Mouse (Mus musculus) embryonic facial prominence, embryonic 14.5 days (tissue): ENCODE measurements around the gene Prkn. TPM values are rescaled to one million over a fixed set of nuclear protein-coding genes. Genes with fewer than 3 reads are reported as not detected.

Experiments used
- ATAC-seq: fragments of 200-750 bp; cut with Nextera tagmentation; 2 replicates; pipeline ENCODE4 v1.8.0; 2017; ENCODE audit warnings: low read depth, moderate number of reproducible peaks, moderate TSS enrichment
- DNase-seq: peaks from one replicate; pipeline ENCODE4 v3.0.0-alpha.2; 2015; ENCODE audit warnings: low spot score
- H3K27ac ChIP-seq: fragments of 300-500 bp; sonication (generic); replicated peaks from 2 replicates; pipeline ENCODE4 v1.5.1; 2014; ENCODE audit warnings: low read depth, mild to moderate bottlenecking, low read length, moderate library complexity
- H3K27me3 ChIP-seq: fragments of 300-500 bp; sonication (generic); replicated peaks from 2 replicates; pipeline ENCODE4 v1.6.1; 2014; ENCODE audit warnings: low read length; ENCODE audit not compliant: control insufficient read depth, insufficient read depth
- H3K36me3 ChIP-seq: fragments of 300-500 bp; sonication (generic); 2 replicates; pipeline ENCODE4 v1.6.1; 2014; ENCODE audit warnings: low read length, mixed read lengths; ENCODE audit not compliant: control insufficient read depth, insufficient read depth
- H3K4me1 ChIP-seq: fragments of 300-500 bp; sonication (generic); 2 replicates; pipeline ENCODE4 v1.6.1; 2014; ENCODE audit warnings: antibody characterized with exemption, low read length; ENCODE audit not compliant: control insufficient read depth, insufficient read depth
- H3K4me2 ChIP-seq: fragments of 300-500 bp; sonication (generic); 2 replicates; pipeline ENCODE4 v1.6.1; 2014; ENCODE audit warnings: low read depth, mild to moderate bottlenecking, low read length, moderate library complexity, mixed read lengths
- H3K4me3 ChIP-seq: fragments of 300-500 bp; sonication (generic); 2 replicates; pipeline ENCODE4 v1.5.1; 2014; ENCODE audit warnings: low read depth, mild to moderate bottlenecking, low read length
- H3K9ac ChIP-seq: fragments of 300-500 bp; sonication (generic); 2 replicates; pipeline ENCODE4 v1.6.1; 2014; ENCODE audit warnings: low read depth, mild to moderate bottlenecking, low read length, moderate library complexity, mixed read lengths
- H3K9me3 ChIP-seq: fragments of 300-500 bp; sonication (generic); 2 replicates; pipeline ENCODE4 v1.6.1; 2016; ENCODE audit warnings: low read length; ENCODE audit not compliant: control insufficient read depth
- WGBS: fragments of 180-500 bp; shearing (Covaris S2); extraction: QIAGEN DNeasy Blood & Tissue Kit; methylation state at CpG from one replicate; pipeline ENCODE4 v1.1.7; 2014; 5-methylcytosine and 5-hydroxymethylcytosine counted together
- polyA plus RNA-seq: library from polyadenylated mRNA; unstranded; fragments of >200 nt; fragmentation: Nextera tagmentation; extraction: Ambion mirVana; gene quantifications from 2 replicates; pipeline ENCODE4 v1.2.1, GENCODE M21; 2014

Gene Prkn
- polyA plus RNA-seq, 1 experiment from 2014 or later: 2.9 TPM

DNA sequence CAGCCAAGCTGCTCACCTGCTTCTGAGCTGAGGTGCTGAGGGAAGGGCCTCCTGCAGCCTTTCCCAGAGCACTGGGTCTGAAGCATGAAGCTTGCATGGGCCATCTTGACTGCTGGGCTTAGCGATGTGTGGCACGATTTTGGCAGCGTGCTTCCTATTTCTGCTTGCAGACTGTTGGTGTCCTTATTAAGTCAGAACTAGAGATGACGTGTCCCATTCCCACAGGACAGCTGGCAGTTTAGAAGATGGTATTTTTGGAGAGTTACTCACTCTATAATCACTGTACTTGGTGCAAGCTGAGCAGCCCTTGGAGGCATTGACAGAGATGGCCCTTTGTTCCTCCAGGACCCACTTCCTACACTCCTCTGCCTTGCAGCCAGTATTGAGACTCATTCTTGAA, 545.1 kb downstream of the Prkn start:
- DNase-seq: no peak
- no peaks in the 10 kb centered on the region for H3K36me3 ChIP-seq
- H3K4me3 ChIP-seq: no peak overlapping the region
- no peak overlapping the region for H3K27ac ChIP-seq
- no peak overlapping the region for H3K4me2 ChIP-seq
- H3K4me1 ChIP-seq: no peaks in the 10 kb centered on the region
- H3K9me3 ChIP-seq: no peaks in the 10 kb centered on the region
- H3K9ac ChIP-seq: no peak overlapping the region
- H3K27me3 ChIP-seq: no peaks in the 10 kb centered on the region
- WGBS: 90% methylated on average over 4 of the region's 4 CpGs
- no peak for ATAC-seq

DNA sequence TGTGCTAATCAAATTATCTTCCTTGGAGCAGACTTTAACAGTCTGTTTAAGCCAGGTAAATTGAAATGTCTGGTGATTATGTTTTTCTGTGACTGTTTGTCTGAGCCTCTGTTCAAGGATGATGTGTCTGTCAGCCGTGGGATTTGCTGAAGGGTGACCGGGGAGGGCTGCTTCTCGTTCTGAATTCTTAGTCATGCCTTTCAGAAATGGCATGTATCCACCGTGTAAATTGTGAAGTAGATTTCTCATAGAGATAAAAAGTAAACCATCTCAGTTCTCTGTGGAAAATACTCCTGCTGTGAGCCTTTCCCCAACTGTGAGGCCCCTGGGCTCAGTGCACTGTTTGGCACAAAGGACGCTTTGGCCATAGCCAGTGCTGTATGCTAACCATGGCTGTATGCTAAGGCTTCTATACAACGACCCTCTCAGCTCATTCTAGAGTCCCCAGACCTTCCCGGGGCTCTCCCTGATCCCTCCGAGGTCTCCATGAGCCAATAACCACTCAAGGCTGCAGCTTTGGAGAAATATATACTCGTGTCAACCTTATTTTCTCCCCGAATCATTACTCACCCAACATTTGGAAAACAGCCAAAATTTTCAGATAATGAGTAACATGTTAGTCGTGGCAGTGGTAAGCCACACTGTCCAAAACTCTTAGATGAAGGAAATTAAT, 552.6 kb downstream of the Prkn start:
- H3K27ac ChIP-seq: no peak overlapping the region
- H3K36me3 ChIP-seq: no peaks in the 10 kb centered on the region
- H3K27me3 ChIP-seq: no peaks in the 10 kb centered on the region
- no peak overlapping the region for H3K4me3 ChIP-seq
- no peak overlapping the region for H3K4me2 ChIP-seq
- no peaks in the 10 kb centered on the region for H3K9me3 ChIP-seq
- ATAC-seq (no peak), DNase-seq (peak; percentile 13)
- 52% methylated on average over 11 of the region's 11 CpGs for whole genome bisulfite sequencing
- no peak overlapping the region for H3K9ac ChIP-seq
- H3K4me1 ChIP-seq: no peaks in the 10 kb centered on the region

DNA sequence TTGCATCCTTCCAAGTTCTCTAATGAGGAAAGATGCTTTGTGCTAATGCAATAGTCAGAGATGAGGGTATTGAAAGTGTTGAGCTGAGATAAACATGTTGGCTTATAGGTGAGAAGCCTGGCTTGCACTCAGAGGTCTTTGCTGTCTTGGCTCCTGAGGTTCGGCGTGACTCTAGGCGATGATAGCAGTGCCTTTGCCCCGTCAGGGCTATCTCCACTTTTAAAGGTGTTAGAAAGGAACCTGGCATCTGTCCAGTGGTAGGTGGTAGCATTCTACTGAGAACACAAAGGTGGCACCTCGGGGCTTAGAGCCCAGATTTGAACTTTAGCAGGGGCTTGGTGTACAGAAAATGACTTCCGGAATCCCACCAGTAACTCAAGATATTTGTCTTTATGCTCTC, 554.4 kb downstream of the Prkn start:
- no peaks in the 10 kb centered on the region for H3K9me3 ChIP-seq
- no peak overlapping the region for H3K9ac ChIP-seq
- WGBS: 80% methylated on average over 6 of the region's 6 CpGs
- DNase-seq: no peak
- H3K4me1 ChIP-seq: no peaks in the 10 kb centered on the region
- no peaks in the 10 kb centered on the region for H3K36me3 ChIP-seq
- no peaks in the 10 kb centered on the region for H3K27me3 ChIP-seq
- H3K4me2 ChIP-seq: no peak overlapping the region
- no peak overlapping the region for H3K4me3 ChIP-seq
- no peak for ATAC-seq
- no peak overlapping the region for H3K27ac ChIP-seq

DNA sequence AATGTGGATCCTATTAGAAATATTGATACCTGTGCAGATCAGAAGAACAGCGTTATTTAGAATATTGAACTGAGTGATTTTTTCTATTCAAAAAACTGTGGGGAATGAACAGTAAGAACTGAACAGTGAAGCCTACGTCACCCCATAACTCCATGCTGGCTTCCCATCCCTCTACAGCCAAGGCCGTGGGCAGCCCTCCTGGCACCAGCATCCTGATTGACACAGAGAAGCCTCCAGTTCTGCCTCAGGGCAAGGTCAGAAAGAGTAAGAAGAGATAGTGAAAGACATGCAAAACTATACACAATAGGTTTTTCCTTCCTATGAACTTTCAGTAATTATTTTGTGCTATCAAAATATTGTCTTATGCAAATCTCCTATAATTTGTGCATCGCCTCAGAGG, 557.5 kb downstream of the Prkn start:
- Histone ChIP-seq H3K4me2 (no peak overlapping the region), H3K4me1 (no peaks in the 10 kb centered on the region), H3K36me3 (no peaks in the 10 kb centered on the region), H3K27ac (no peak overlapping the region), H3K9me3 (no peaks in the 10 kb centered on the region), H3K9ac (no peak overlapping the region), H3K27me3 (no peaks in the 10 kb centered on the region), H3K4me3 (no peak overlapping the region)
- WGBS: 72% methylated on average over 4 of the region's 4 CpGs
- DNase-seq (no peak), ATAC-seq (no peak)

DNA sequence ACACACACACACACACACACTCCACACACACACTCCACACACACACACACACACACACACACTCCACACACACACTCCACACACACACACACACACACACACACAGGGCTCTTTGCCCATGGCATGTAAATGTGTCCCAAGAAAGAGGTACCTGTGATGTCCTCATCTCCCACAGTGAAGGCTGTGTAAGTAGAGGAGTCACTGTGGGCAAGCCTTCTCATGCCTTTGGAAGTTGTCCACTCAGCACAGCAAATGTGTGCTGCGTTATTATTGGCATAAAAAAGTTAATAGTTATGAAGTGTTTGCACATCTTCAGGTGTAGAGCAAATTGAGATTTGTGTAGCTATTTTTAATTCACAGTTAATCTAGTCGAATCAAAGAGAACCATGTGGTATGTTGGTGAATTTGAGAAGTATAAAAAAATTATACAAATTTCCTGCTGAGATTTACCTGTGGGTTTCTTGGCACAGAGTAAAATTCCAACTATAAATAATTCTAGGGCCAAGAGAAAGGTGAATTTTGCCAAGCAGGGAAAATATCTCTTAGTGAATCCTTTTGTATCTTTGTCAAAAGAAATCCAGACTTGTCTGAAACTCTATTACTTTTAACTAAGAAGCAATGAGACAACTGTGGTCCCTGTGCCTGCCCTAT, 562.2 kb downstream of the Prkn start:
- no peak overlapping the region for H3K9ac ChIP-seq
- H3K4me1 ChIP-seq: no peaks in the 10 kb centered on the region
- H3K9me3 ChIP-seq: no peaks in the 10 kb centered on the region
- no peaks in the 10 kb centered on the region for H3K36me3 ChIP-seq
- ATAC-seq (no peak), DNase-seq (no peak)
- 72% methylated on average over 2 of the region's 2 CpGs for WGBS
- no peak overlapping the region for H3K4me3 ChIP-seq
- no peaks in the 10 kb centered on the region for H3K27me3 ChIP-seq
- H3K4me2 ChIP-seq: no peak overlapping the region
- H3K27ac ChIP-seq: no peak overlapping the region

DNA sequence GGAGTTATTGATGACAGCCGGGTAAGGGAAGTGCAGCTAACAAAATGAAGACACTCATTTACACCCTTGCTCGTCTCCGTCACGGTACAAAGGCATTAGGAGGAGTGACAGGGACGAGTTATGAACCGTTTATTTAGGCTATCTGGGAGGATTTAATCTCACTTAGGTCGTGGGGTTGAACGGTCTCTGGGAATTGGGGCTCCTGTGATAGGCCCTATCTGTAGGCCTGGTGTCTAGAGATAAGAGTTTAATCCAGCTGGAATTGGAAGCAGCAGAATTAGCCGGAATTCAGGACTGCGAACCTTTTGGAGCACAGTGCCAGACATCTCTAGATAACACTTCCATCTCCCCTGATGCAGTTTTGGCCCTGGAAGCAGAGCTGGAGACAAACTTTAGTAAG, 571.2 kb downstream of the Prkn start:
- Histone ChIP-seq H3K4me2 (no peak overlapping the region), H3K9ac (no peak overlapping the region), H3K36me3 (no peaks in the 10 kb centered on the region), H3K27me3 (no peaks in the 10 kb centered on the region), H3K4me3 (no peak overlapping the region), H3K9me3 (no peaks in the 10 kb centered on the region), H3K27ac (no peak overlapping the region), H3K4me1 (no peaks in the 10 kb centered on the region)
- ATAC-seq: no peak
- DNase-seq: no peak
- WGBS: 75% methylated on average over 10 of the region's 10 CpGs

DNA sequence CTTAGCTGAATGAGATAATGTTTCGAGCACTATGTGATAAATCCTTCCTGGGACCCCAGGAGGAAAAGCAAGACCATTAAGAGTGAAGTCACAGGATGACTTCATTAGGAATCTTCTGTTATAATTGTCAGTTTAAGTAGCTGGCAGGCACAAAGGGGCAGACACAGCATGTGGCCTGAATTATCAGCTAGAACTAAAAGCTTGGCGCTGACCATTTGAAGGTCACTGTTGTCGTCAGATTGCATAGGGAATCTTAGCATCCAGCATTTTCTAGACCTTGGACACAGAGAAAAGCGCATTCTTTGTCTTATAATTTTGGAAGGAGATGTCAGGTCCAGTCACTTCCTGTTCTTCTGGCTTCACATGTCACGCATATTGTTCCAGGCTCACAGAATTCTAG, 573.5 kb downstream of the Prkn start:
- Histone ChIP-seq H3K4me1 (no peaks in the 10 kb centered on the region), H3K4me3 (no peak overlapping the region), H3K9me3 (no peaks in the 10 kb centered on the region), H3K4me2 (no peak overlapping the region), H3K36me3 (no peaks in the 10 kb centered on the region), H3K9ac (no peak overlapping the region), H3K27ac (no peak overlapping the region), H3K27me3 (no peaks in the 10 kb centered on the region)
- 73% methylated on average over 5 of the region's 5 CpGs for WGBS
- DNase-seq (no peak), ATAC-seq (no peak)

DNA sequence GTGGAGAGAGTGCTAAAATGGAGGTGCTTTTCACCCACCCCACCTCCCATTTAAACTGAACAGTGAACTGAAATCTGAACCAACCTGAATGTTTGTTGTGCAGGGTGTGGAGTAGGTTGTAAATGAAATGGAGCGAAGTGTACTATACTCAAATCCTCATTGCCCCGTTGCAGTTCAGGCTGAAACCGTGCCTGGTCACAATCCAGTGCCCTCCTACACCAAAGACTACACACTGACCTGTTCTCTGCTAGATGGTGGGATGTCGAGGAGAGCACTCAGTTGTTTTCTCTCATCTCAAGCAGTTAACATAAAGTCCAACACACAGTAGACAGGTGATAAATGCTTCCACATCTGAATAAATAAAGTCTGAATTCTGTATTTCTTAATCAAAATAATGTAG, 574.1 kb downstream of the Prkn start:
- 76% methylated on average over 4 of the region's 4 CpGs for WGBS
- H3K36me3 ChIP-seq: no peaks in the 10 kb centered on the region
- ATAC-seq: no peak
- DNase-seq: no peak
- H3K27ac ChIP-seq: no peak overlapping the region
- no peaks in the 10 kb centered on the region for H3K9me3 ChIP-seq
- H3K27me3 ChIP-seq: no peaks in the 10 kb centered on the region
- no peak overlapping the region for H3K4me3 ChIP-seq
- H3K9ac ChIP-seq: no peak overlapping the region
- H3K4me2 ChIP-seq: no peak overlapping the region
- H3K4me1 ChIP-seq: no peaks in the 10 kb centered on the region

DNA sequence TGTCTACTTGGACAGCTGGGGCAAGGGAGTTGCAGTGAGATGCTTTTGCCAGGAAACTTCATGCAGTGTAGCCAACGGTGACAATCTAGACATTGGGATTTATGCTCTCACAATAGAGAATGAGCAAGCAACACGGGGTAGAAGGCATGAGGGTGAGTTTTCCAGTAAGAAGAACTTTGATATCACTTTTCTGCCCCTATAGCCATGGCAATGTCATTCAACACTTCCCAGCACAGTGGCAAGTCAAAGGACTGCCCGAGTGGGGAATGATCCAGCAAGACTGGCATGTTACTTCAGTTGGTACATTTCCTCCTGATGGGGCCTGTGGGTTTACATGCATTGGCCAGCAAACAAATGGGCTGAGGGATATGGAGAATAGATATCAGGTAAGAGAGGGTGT, 577.0 kb downstream of the Prkn start:
- Histone ChIP-seq H3K36me3 (no peaks in the 10 kb centered on the region), H3K4me3 (no peak overlapping the region), H3K27ac (no peak overlapping the region), H3K9me3 (no peaks in the 10 kb centered on the region), H3K4me1 (no peaks in the 10 kb centered on the region), H3K9ac (no peak overlapping the region), H3K4me2 (no peak overlapping the region), H3K27me3 (no peaks in the 10 kb centered on the region)
- ATAC-seq (no peak), DNase-seq (no peak)
- WGBS: 80% methylated on average over 3 of the region's 3 CpGs
